Mouse (Mus musculus): ENCODE data around the gene Fgfr1op.

GRCm38 (mm10) chr17:8210675-8211074, 45.4 kb downstream of the Fgfr1op start:
- TF ChIP-seq CTCF (IDR thresholded peaks at IDR 0.05 in 2 of 3, conservative IDR thresholded peaks at IDR 0.05 in 1 of 3; ENCODE audit: control insufficient read depth in 1 of 3, insufficient read depth in 1 of 3, low read depth in 2 of 3, low read length in 3 of 3, poor library complexity in 1 of 3, severe bottlenecking in 1 of 3) (no peak), POLR2AphosphoS5 (IDR thresholded peaks at IDR 0.05; ENCODE audit: borderline replicate concordance, low read depth, low read length) (no peak), CHD2 (IDR thresholded peaks at IDR 0.05; ENCODE audit: low read length) (no peak), CHD1 (IDR thresholded peaks at IDR 0.05; ENCODE audit: low read depth, low read length) (no peak)
